Mouse (Mus musculus) myocyte (in vitro differentiated cells): Measurements from ENCODE around the gene Dab1. TPM values are rescaled to one million over a fixed set of nuclear protein-coding genes. Genes with fewer than 3 reads are reported as not detected.

Experiments
- H3K27me3 ChIP-seq: one replicate; pipeline ENCODE4 v1.6.1; 2011; ENCODE audit not compliant: control insufficient read depth, insufficient read depth, insufficient read length
- H3K36me3 ChIP-seq: one replicate; pipeline ENCODE4 v1.6.1; 2011; ENCODE audit not compliant: control insufficient read depth, insufficient read depth
- H3K4me2 ChIP-seq: one replicate; pipeline ENCODE4 v1.6.1; 2011; ENCODE audit warnings: low read depth, control low read depth
- H3K4me3 ChIP-seq: one replicate; pipeline ENCODE4 v1.5.1; 2011; ENCODE audit warnings: mild to moderate bottlenecking, control low read depth, moderate library complexity
- H3K79me2 ChIP-seq: one replicate; pipeline ENCODE4 v1.6.1; 2011; ENCODE audit not compliant: control insufficient read depth, insufficient read depth
- H3ac ChIP-seq: one replicate; pipeline ENCODE4 v1.6.1; 2011; ENCODE audit not compliant: control insufficient read depth, insufficient read length
- CEBPB ChIP-seq: IDR thresholded peaks from 2 replicates; pipeline ENCODE4 v1.6.1; 2011; ENCODE audit warnings: mild to moderate bottlenecking, moderate library complexity; ENCODE audit not compliant: poor library complexity, insufficient read depth, severe bottlenecking
- E2F4 ChIP-seq: IDR thresholded peaks from one replicate; pipeline ENCODE4 v1.6.1; 2011; ENCODE audit warnings: mild to moderate bottlenecking, control low read depth, moderate library complexity; ENCODE audit not compliant: insufficient read depth
- MAX ChIP-seq: IDR thresholded peaks from one replicate; pipeline ENCODE4 v1.6.1; 2011; ENCODE audit warnings: low read depth, mild to moderate bottlenecking, control low read depth
- MYOD1 ChIP-seq, 3 experiments: IDR thresholded peaks; one replicate each; pipeline ENCODE4 v1.6.1; 2011; ENCODE audit warnings: control low read depth in 2 of 3, low read depth in 2 of 3, mild to moderate bottlenecking in 2 of 3, moderate library complexity in 1 of 3; ENCODE audit not compliant: insufficient read length in 2 of 3, control insufficient read depth in 1 of 3
- MYOG ChIP-seq, 3 experiments: IDR thresholded peaks; one replicate each; pipeline ENCODE4 v1.6.1; 2011; ENCODE audit warnings: control low read depth in 2 of 3, low read depth in 2 of 3, mild to moderate bottlenecking in 2 of 3; ENCODE audit not compliant: insufficient read length in 2 of 3, control insufficient read depth in 1 of 3, insufficient read depth in 1 of 3
- POLR2A ChIP-seq: IDR thresholded peaks from one replicate; pipeline ENCODE4 v1.6.1; 2011; ENCODE audit warnings: low read depth, mild to moderate bottlenecking, control low read depth, moderate library complexity; ENCODE audit not compliant: insufficient read length
- POLR2AphosphoS2 ChIP-seq: IDR thresholded peaks from one replicate; pipeline ENCODE4 v1.6.1; 2011; ENCODE audit warnings: low read depth, control low read depth; ENCODE audit not compliant: insufficient read length
- REST ChIP-seq: IDR thresholded peaks from one replicate; pipeline ENCODE4 v1.6.1; 2011; ENCODE audit warnings: mild to moderate bottlenecking, control low read depth, moderate library complexity; ENCODE audit not compliant: insufficient read depth, insufficient read length
- SRF ChIP-seq: IDR thresholded peaks from one replicate; pipeline ENCODE4 v1.6.1; 2011; ENCODE audit warnings: low read depth; ENCODE audit not compliant: control insufficient read depth, insufficient read length
- TCF12 ChIP-seq: IDR thresholded peaks from one replicate; pipeline ENCODE4 v1.6.1; 2011; ENCODE audit warnings: mild to moderate bottlenecking, control low read depth; ENCODE audit not compliant: poor library complexity, insufficient read depth, severe bottlenecking
- TCF3 ChIP-seq: IDR thresholded peaks from one replicate; pipeline ENCODE4 v1.6.1; 2011; ENCODE audit warnings: low read depth, control low read depth; ENCODE audit not compliant: insufficient read length
- USF1 ChIP-seq: IDR thresholded peaks from one replicate; pipeline ENCODE4 v1.6.1; 2011; ENCODE audit warnings: low read depth, mild to moderate bottlenecking, control low read depth, moderate library complexity
- polyA plus RNA-seq: library from polyadenylated mRNA; unstranded; fragments of >200 nt; fragmentation: generic; extraction: Trizol; gene quantifications from one replicate; pipeline ENCODE4 v1.2.1, GENCODE M21; 2012; ENCODE audit warnings: missing spikeins

Gene Dab1
- polyA plus RNA-seq, 1 experiment, result not detected

GRCm38 (mm10) chr4:104071296-104071695, 452.1 kb downstream of the Dab1 start:
- H3K36me3 ChIP-seq, result no peaks in the 10 kb centered on the region
- H3K27me3 ChIP-seq, result no peaks in the 10 kb centered on the region
- H3K4me3 ChIP-seq, result no peak overlapping the region
- no peak overlapping the region for H3K4me2 ChIP-seq
- TF ChIP-seq MAX, result no peak
- no peak for TF ChIP-seq POLR2AphosphoS2
- TF ChIP-seq E2F4, result no peak
- no peak for TF ChIP-seq POLR2A
- no peak for TF ChIP-seq TCF12
- no peak for TF ChIP-seq MYOD1 (IDR thresholded peaks at IDR 0.05; ENCODE audit: control insufficient read depth in 1 of 3, insufficient read length in 2 of 3, low read depth in 2 of 3)
- no peak for TF ChIP-seq MYOG (IDR thresholded peaks at IDR 0.05; ENCODE audit: control insufficient read depth in 1 of 3, insufficient read depth in 1 of 3, insufficient read length in 2 of 3, low read depth in 2 of 3)
- no peak for TF ChIP-seq USF1
- TF ChIP-seq TCF3, result no peak
- TF ChIP-seq REST, result no peak
- no peak for TF ChIP-seq CEBPB
- no peak for TF ChIP-seq SRF
- no peak overlapping the region for H3ac ChIP-seq
- H3K79me2 ChIP-seq, result no peaks in the 10 kb centered on the region

DNA sequence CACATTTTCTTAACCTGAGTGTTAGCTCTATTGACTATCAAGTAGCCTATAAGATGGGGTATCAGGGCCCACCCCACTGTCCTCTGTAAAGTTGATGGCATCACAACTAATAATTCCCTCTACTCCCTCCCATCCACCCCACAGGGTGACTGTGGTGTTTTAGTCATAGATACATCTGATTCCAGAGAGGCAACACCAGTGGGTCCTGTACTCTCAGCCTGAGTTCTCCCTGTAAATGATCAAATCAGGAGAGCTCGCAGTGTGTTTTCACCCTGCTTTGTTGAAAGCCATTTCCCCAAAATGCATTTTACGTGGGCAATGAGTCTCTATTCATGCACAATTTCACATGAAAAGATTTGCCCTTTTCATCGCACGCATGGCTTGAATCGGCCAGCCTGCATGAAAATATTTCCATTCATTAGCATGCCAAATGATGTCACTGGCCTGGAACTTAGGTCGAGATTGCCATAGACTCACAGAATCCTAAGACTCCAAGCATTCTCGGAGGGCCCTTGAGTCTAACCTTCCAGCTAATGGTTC, 454.8 kb downstream of the Dab1 start:
- no peak overlapping the region for H3K4me2 ChIP-seq
- H3K79me2 ChIP-seq, result no peaks in the 10 kb centered on the region
- H3K27me3 ChIP-seq, result no peaks in the 10 kb centered on the region
- H3K4me3 ChIP-seq, result no peak overlapping the region
- no peaks in the 10 kb centered on the region for H3K36me3 ChIP-seq
- TF ChIP-seq TCF12, result no peak
- TF ChIP-seq SRF, result no peak
- no peak for TF ChIP-seq E2F4
- no peak for TF ChIP-seq MAX
- TF ChIP-seq POLR2A, result no peak
- TF ChIP-seq TCF3, result no peak
- TF ChIP-seq POLR2AphosphoS2, result no peak
- H3ac ChIP-seq, result no peak overlapping the region

DNA sequence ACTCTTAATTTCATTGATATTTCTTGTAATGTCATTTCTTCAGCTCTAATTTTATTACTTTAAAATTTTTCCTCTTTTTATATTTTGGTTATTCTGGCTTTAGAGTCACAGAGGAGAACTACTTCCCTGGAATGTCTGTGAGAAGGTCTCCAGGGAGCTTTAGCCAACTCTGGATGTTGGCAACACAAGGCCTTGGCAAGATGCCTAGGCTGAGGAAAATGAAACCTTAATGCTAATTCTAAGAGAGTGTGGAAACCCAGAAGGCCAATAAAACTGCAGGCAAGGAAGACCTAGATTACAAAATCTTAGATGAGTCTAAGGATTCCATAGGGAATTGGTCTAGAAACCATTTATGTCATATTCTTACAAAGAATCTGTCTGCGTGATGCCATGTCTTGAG, 458.6 kb downstream of the Dab1 start:
- no peak overlapping the region for H3K4me2 ChIP-seq
- H3ac ChIP-seq, result no peak overlapping the region
- no peaks in the 10 kb centered on the region for H3K36me3 ChIP-seq
- H3K79me2 ChIP-seq, result no peaks in the 10 kb centered on the region
- no peak overlapping the region for H3K4me3 ChIP-seq
- TF ChIP-seq MYOG (IDR thresholded peaks at IDR 0.05; ENCODE audit: control insufficient read depth in 1 of 3, insufficient read depth in 1 of 3, insufficient read length in 2 of 3, low read depth in 2 of 3) (no peak), MAX (no peak), POLR2A (no peak), MYOD1 (IDR thresholded peaks at IDR 0.05; ENCODE audit: control insufficient read depth in 1 of 3, insufficient read length in 2 of 3, low read depth in 2 of 3) (no peak), E2F4 (no peak)
- no peaks in the 10 kb centered on the region for H3K27me3 ChIP-seq

- no peak overlapping the region for H3K4me3 ChIP-seq
Measured at GRCm38 (mm10) chr4:104106299-104106698, 487.1 kb downstream of the Dab1 start.

DNA sequence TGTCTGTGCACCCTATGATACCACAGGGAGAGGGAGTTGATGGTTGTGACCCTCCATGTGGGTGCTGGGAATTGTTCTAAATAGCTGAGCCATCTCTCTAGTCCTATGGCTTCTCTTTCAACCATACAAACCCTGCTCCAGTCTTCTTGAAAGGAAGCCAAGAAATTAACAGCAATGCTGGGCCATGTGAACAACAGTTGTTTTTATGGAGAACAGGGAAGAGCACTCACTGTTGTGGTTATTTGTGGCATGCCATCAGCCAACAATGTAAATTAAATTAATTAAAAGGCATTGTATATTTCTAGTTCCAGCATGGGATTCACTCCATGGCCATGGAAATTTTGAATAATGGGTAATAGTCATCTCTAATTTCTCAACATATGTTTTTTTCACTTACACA, 492.5 kb downstream of the Dab1 start:
- no peak overlapping the region for H3K4me2 ChIP-seq
- no peaks in the 10 kb centered on the region for H3K36me3 ChIP-seq
- H3K27me3 ChIP-seq, result no peaks in the 10 kb centered on the region
- TF ChIP-seq TCF12 (no peak), REST (no peak), CEBPB (no peak), USF1 (no peak), TCF3 (no peak), MAX (no peak), E2F4 (no peak), POLR2AphosphoS2 (no peak), SRF (no peak), MYOG (IDR thresholded peaks at IDR 0.05; ENCODE audit: control insufficient read depth in 1 of 3, insufficient read depth in 1 of 3, insufficient read length in 2 of 3, low read depth in 2 of 3) (no peak), MYOD1 (IDR thresholded peaks at IDR 0.05; ENCODE audit: control insufficient read depth in 1 of 3, insufficient read length in 2 of 3, low read depth in 2 of 3) (no peak), POLR2A (no peak)
- H3K79me2 ChIP-seq, result no peaks in the 10 kb centered on the region
- no peak overlapping the region for H3K4me3 ChIP-seq
- no peak overlapping the region for H3ac ChIP-seq

More at GRCm38 (mm10) chr4:104106299-104106698, 487.1 kb downstream of the Dab1 start:
- H3K27me3 ChIP-seq, result no peaks in the 10 kb centered on the region
- no peaks in the 10 kb centered on the region for H3K79me2 ChIP-seq
- H3ac ChIP-seq, result no peak overlapping the region
- TF ChIP-seq REST, result no peak
- TF ChIP-seq POLR2AphosphoS2, result no peak
- no peak for TF ChIP-seq TCF3
- no peak for TF ChIP-seq MAX
- no peaks in the 10 kb centered on the region for H3K36me3 ChIP-seq
- no peak overlapping the region for H3K4me2 ChIP-seq
